Mouse (Mus musculus) inflammation-experienced regulatory T-cells, adult 6 months (primary cell): ENCODE measurements at regions not wholly inside any gene's neighbourhood (a gene's known extent, or its start where the extent isn't known, plus 50 kb on each side); places are given as distances from the start of the nearest gene placed in this dataset.
A peak's percentile ranks its signal among the peaks of the same experiment; 100 is the strongest.
"Not testable (repeated sequence)": the region's sequence is repeated elsewhere in the genome, so short reads cannot be mapped to it uniquely, and the experiment has no call there.

ENCODE experiments used
- ATAC-seq: one replicate; pipeline ENCODE4 v1.8.0; 2017

DNA sequence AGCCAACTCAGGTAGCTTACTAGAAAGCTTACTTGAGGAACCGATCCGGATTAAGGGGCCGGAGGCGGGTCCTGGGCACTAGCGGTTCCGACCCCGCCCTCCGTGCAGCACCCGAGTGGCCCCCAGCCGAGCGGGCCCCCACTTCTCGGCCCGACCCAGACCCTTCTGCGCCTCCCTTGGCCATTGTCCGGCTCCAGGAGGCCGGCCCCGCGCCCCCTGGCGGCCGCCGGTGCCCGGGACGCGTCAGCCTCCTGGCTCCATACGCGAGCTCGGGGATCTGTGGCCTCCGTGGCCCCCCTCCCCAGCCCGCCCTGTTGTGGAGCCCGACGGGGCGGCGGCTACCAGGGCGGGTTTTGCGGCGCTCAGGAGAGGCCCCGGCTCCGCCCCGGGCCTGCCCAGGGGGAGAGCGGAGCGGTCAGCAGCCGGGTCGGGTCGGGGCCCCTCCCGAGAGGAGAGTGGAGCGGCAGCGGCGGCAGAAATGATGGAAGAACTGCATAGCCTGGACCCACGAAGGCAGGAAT, 94.3 kb upstream of the Zfp986 start:
- not testable (repeated sequence) for ATAC-seq

DNA sequence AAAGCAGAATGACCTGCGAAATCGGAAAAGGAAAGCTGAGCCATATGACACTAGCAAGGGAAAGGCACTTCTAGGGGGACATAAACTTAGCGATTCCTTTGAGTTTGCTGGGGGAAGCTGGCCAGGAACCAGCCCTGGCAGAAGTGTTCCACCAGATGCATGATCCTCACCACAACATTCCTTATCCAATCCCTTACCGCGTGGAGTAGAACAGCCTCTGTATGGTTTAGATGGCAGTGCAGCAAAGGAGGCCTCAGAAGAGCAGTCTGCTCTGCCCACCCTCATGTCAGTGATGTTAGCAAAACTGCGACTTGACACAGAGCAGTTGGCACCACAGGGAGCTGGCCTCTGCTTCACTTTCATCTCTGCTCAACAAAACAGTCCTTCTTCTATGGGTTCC, 93.7 kb upstream of the Zfp986 start:
- not testable (repeated sequence) for ATAC-seq

DNA sequence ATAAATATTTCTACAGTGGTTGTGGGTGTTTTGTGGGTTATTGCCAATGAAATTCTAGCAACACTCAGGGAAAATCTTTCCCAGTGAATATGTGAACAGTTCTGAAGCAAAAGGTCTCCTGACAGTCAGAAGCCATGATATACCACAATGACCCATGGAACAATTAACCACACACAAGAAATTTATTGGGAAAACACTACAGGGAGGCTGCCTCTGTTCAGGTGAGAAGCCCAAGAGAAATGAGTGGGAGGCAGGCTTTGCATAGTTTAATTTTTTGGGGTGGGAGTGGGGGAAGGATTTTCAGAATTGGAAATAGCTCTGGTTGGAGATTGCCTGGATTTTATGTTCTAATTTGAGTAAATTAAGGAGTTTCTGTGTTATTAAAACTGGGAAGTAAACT, 92.1 kb upstream of the Zfp986 start:
- ATAC-seq, result peak; percentile 15

DNA sequence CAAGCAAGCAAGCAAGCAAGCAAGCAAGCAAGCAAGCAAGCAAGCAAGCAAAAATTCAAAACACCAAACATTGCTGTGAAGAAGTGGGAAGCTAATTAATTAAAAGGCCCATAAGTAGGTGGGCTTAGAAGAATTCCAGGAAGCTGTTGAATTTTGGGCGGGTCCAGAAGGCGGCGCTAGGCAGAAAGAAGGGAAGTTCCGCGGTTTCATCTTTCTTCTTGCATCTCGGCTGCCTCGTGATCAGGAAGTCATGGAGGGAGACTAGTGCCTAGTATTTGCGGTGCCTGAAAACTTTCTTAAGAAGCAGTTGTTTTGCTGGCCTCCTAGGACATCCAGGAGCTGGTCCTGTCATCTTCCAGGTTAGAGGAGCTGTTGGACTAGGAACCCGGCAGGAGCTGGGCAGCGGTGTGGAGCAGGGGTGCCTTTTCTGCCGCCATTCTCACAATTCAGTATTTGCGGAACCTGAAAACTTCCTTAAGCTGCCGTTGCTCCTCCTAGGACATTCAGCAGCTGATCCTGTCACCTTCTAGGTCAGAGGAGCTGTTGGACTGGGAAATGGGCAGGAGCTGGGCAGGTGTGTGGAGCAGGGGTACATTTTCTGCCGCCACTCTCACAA, 87.2 kb upstream of the Zfp986 start:
- peak; percentile 81 for ATAC-seq

DNA sequence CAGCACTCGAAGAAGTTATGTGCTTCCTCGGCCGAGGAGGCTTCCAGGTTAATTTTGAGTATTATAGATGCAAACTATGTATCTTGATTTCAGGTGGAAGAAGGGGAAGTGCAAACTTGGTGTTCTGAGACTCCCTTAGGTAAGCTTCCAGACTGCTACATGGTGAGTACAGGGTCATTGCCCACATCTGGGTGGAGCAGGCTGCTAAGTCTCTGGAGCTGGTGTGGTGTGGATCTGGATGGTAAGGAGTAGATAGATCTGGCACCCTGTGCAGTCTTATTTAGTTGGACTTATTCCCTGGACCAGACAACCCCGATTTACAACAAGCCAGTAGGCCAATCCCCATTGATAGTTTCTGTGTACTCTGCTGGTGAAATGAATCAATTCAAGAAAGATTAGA, 53.9 kb upstream of the Zfp986 start:
- ATAC-seq, result not testable (repeated sequence)
